Mouse (Mus musculus) effector memory CD4-positive, alpha-beta T cell, adult 7 months (primary cell): ENCODE data around the gene Esyt1. TPM values are rescaled to one million over a fixed set of nuclear protein-coding genes. Genes with fewer than 3 reads are reported as not detected.

ENCODE experiments used
- polyA plus RNA-seq: library from polyadenylated mRNA; unstranded; fragments of 100-300 nt; shearing (Covaris generic); gene quantifications from one replicate; pipeline ENCODE4 v1.2.1, GENCODE M21; 2017

Gene Esyt1
- 300 TPM for polyA plus RNA-seq

DNA sequence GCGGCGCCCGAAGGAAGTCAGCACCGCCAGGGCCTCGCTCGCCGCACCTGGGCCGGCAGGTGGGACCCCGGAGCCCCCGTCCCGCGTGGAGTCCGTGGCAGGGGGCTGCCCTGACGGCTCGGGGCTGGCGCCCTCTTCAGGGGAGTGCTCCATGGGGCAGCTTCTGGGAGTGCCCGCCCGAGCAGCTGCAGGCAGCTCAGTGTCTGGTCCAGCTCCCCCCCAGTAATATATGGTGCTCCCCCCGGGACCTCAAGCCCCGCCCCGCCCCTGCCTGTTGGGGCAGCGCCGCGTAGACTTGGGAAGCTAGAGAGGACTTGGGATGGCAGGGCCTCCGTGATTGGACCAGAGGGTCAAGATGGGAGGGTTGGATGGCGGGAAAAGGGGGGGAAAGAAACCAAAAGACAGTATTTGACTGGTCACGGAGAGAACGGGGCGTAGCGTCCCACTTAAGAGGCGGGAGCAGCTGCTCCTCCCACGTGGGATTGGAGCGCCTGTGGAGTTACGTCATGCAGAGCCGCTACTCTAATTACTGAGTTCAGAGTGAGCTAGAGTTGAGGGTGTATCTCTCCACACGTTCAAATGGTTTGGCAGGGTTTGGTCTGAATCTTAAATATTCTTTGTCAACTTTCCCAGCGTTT is at the start of gene Esyt1:
Gene Esyt1, minus strand, starts transcription at position 201 of the 638 bp plus-strand sequence.

DNA sequence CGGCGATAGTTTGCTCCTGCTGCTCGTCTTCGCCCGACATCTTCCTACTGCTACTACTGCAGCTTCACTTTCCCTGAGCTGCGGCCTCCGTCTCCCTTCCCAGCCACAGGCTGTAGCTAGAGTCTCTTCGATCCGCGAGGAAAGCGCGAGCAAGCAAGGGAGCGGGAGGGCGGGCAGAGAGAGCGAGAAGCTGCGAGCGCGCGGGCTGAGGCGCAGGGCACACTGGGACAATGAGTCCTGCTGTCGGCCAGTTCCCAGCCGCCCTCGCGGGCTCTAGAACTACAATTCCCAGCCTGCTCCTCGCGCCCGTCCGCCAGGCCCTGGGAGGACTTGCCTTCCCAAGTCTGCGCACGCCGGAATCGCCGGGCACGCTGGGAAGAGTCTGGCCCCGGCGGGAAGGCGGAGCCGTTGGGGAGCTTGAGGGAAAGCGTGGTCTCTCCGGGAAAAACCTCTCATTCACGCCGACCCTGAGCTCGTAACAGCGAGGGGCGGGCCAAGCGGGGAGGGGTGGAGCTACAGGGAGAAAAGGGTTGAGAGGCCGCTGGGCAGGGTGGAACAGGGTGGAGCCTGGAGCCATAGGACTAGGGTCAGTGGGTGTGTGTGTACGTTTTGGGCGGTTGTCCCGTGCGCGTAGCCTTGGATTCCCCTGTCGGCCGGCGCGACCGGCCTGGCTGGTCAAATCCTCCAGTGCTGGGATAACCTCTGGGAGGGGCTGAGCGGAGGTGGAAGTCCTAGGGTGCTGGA is 40.3 kb upstream of the Esyt1 start, which contains the start of gene Pa2g4:
Gene Pa2g4, minus strand, starts transcription at position 200 of the 744 bp plus-strand sequence.

DNA sequence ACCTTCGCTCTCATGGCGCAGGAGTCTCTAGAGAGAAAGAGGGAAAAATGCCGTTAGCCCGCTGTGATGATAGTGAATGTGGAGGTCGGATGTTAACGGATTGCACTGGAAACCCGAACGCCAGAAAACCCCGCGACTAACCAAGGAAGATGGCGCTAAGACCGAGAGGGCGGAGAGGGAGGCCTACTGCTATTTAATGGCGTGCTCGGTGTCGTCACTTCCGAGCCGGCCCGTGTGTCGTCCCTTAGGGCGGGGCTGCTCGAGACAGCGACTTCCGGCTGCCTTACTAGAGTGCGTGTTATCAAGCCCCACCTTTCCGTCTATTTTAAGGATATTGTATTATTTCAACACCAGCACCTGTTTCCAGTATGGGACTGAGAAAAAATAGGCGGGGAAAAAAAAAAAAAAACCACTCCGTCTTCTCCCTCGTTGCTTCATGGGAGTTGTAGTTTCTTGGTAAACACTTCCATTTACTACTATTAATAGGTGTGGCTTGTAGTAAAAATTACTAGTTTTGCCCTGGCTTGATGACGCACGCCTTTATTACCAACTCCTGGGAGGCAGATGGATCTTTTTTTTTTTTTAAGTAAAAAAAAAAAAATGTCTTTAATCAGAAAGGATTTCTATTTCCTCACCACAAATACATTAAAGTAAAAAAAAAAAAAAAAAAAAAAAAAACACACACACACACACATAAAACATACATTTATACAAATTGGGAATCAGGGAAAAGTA is 23.4 kb upstream of the Esyt1 start, which contains the start of gene Rpl41:
Gene Rpl41, minus strand, starts transcription at position 359 of the 735 bp plus-strand sequence.

DNA sequence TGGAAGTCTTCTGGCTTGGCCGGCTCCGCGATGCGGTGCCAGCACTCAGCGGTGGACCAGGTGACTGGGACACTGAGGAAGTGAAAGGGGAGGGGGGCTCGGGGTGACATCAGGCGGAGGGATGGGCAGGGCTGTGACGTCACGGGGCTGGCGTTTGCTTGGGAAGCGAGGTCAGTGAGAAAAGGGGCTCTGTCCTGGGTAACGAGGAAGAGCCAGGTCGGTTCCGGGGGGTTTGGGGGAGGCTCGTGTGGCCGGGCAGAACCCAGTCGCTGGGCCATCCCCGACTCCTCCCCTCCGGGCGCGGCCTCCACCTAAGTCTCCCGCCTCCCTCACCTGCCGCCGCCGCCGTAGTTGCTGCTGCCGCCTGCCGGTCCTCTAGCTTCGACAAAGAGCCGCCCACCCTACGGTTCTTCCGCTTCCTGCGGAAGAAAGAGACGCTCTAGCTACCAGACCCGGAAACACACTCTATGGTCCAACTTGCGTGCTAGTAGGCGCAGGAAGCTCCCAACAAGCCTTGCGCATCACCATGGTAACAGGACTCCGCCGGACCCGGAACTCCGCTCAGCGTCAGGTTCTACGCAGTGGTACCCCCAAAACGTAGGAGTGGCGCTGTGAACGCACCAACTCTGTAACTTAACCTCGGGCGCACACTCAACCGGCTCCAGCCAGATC is 21.8 kb upstream of the Esyt1 start, which contains the start of gene Zc3h10:
Gene Zc3h10, minus strand, starts transcription at position 414 of the 672 bp plus-strand sequence.

DNA sequence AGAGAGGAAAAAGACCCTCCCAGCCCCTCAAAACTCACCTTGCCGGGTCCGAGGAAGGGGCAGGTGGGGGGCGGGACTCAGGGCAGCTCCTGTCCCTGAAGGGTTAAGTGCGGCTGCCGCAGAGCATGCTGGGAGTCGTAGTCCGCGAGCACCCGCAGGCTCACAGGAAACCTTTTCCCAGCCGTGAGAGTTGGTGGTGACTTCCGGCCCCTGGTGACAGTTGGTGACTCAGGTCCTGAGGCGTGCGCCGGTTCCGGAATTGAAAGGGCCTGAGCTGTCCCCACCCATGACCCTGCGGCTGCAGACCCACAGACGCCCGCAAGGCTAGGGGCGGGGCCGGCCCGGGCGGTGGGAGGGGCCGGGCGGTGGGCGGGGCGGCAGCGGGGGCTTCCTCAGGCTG is 27.1 kb downstream of the Esyt1 start, which contains the start of gene Myl6b:
Gene Myl6b, minus strand, starts transcription at position 96 of the 400 bp plus-strand sequence.

DNA sequence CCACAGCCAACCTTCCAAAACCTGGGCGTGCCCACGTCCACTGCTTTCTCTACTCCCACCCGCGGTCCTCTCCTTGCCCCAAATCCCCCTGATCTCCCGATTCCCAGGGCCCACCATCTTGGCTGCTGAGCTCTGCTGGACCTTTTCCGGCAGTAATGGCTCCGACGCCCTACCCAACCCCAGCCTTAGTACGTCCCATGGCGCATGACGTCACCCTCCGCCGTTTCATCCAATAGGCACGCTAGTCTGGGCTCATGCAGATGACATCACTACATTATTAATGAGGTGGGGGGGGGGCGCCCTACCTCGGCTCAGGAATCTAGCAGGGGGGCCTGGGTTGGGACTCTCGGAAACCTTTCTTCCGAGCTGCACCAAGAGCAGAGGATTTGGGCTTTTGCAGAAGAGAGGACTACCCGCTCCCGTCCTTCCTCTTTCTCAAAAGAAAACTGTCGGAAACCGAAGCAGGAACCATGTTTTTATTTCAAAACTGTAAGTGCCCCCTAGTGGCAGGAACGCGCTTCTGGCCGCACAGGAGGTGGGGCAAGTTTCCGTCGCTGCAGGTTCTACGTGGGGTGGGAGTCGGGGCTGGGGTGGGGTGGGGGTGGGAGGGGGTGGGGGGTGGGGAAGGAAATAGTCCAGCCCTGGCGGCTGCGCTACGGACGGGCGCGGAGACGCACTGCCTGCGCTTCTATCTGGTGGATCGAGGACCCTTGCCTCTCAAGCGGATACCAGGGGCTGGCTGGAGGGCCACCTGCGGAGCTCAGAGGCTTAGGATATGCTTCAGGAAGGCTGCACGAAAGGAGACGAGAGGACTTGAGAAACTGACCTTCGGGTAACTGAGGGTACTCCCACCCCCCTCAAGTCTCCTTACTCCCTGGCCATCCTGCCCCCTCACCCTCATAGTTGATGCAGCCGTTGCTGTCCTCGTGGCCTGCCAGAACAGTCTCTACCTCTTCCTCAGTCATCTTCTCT is 31.7 kb downstream of the Esyt1 start, which contains the start of gene Myl6:
Gene Myl6, minus strand, starts transcription at position 451 of the 972 bp plus-strand sequence.

Other genes with a start within 250 kb of the Esyt1 start
- 0.51 TPM for gene Il23a, start 227.1 kb downstream of the Esyt1 start, polyA plus RNA-seq
- 35.2 TPM for gene Pan2, start 222.5 kb downstream of the Esyt1 start, polyA plus RNA-seq
- gene Cnpy2, start 203.4 kb downstream of the Esyt1 start, polyA plus RNA-seq = 24.1 TPM
- gene Cs, start 188.1 kb downstream of the Esyt1 start, polyA plus RNA-seq = 107 TPM
- 32.0 TPM for gene Coq10a, start 156.9 kb downstream of the Esyt1 start, polyA plus RNA-seq
- 3.4 TPM for gene Ankrd52, start 148.8 kb downstream of the Esyt1 start, polyA plus RNA-seq
- 0.74 TPM for gene Slc39a5, start 124.6 kb downstream of the Esyt1 start, polyA plus RNA-seq
- gene Nabp2, start 114.4 kb downstream of the Esyt1 start, polyA plus RNA-seq = 55.5 TPM
- 21.2 TPM for gene Rnf41, start 114.2 kb downstream of the Esyt1 start, polyA plus RNA-seq
- 79.3 TPM for gene Smarcc2, start 66.6 kb downstream of the Esyt1 start, polyA plus RNA-seq
- gene Myl6, start 31.7 kb downstream of the Esyt1 start, polyA plus RNA-seq = 1,223 TPM
- gene Myl6b, start 27.2 kb downstream of the Esyt1 start, polyA plus RNA-seq = 2.7 TPM
- gene Zc3h10, start 21.9 kb upstream of the Esyt1 start, polyA plus RNA-seq = 38.5 TPM
- gene Rpl41, start 23.4 kb upstream of the Esyt1 start, polyA plus RNA-seq = 2,513 TPM
- 19.5 TPM for gene Pa2g4, start 40.1 kb upstream of the Esyt1 start, polyA plus RNA-seq
- 1.8 TPM for gene Erbb3, start 63.8 kb upstream of the Esyt1 start, polyA plus RNA-seq
- 444 TPM for gene Rps26, start 100.9 kb upstream of the Esyt1 start, polyA plus RNA-seq
- 1.2 TPM for gene Ikzf4, start 120.1 kb upstream of the Esyt1 start, polyA plus RNA-seq
- 3.7 TPM for gene Suox, start 148.2 kb upstream of the Esyt1 start, polyA plus RNA-seq
- 21.6 TPM for gene Rab5b, start 170.4 kb upstream of the Esyt1 start, polyA plus RNA-seq
- 2.7 TPM for gene Pmel, start 178.3 kb upstream of the Esyt1 start, polyA plus RNA-seq
- 15.5 TPM for gene Cdk2, start 179.2 kb upstream of the Esyt1 start, polyA plus RNA-seq
- 511 TPM for gene Dgka, start 219.0 kb upstream of the Esyt1 start, polyA plus RNA-seq
- 22.9 TPM for gene Pym1, start 222.0 kb upstream of the Esyt1 start, polyA plus RNA-seq